Mouse (Mus musculus) liver, embryonic 14.5 days (tissue): Measurements from ENCODE around the gene Tcfl5.

ENCODE experiments used
- CTCF ChIP-seq: IDR thresholded peaks from 2 replicates; pipeline ENCODE4 v1.5.1; 2016; ENCODE audit warnings: antibody characterized with exemption, low read depth, control low read depth
- EP300 ChIP-seq: IDR thresholded peaks from 2 replicates; pipeline ENCODE4 v1.6.1; 2016; ENCODE audit warnings: antibody characterized with exemption, low read depth

DNA sequence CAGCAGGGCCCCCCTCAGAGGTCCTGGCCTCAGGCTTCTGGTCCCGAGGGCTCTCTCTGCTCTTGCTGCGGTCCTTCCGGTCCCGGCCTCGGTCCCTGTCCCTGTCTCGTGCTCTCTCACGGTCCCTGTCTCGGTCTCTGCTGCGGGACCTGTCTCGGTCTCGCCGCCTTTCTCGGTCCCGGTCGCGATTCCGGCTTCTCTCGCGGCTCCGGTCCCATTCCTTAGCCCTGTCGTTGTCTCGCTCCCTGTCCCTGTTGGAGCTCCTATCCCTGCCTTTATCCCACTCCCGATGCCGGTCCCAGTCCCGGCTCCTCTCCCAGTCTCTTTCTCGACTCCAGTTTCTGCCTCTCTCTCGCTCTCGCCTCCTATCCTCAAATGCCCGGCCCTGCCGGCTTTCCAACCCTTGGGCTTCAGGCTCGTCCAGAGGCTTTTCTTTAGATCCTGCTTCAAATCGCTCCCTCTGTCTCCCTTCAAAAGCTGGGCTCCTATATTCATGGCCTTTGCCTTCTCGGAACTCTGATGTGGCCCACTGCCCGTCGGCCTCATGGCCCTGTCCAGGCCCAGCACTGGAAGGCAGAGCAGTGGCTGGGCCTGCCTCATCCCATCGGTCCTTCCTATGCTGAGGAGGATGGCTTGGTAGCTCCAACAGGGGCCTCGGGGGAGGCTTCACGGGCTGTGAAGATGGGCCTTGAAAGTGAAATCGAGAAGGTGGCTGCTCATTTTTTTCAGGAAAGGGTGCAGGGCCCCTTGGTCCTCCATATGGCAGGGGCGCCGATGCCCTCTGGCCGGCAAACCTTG is 17.0 kb upstream of the Tcfl5 start:
- TF ChIP-seq CTCF (no peak), EP300 (no peak)
